Mouse (Mus musculus) heart, adult 2 months (tissue): ENCODE results near the gene Dennd2c. TPM values are rescaled to one million over a fixed set of nuclear protein-coding genes. Genes with fewer than 3 reads are reported as not detected.

Experiments used
- DNase-seq, 2 experiments: peaks; one replicate each; pipeline ENCODE4 v3.0.0; 2021
- H3K27ac ChIP-seq: fragments of 200-600 bp; 2 replicates; pipeline ENCODE4 v1.8.1; 2022
- H3K27me3 ChIP-seq: fragments of 200-500 bp; 2 replicates; pipeline ENCODE4 v1.6.1; 2012; ENCODE audit warnings: mild to moderate bottlenecking, low read length, inconsistent platforms, mixed read lengths; ENCODE audit not compliant: control insufficient read depth, insufficient read depth
- H3K36me3 ChIP-seq: fragments of 200-500 bp; 2 replicates; pipeline ENCODE4 v1.6.1; 2012; ENCODE audit warnings: low read length, inconsistent platforms; ENCODE audit not compliant: control insufficient read depth, insufficient read depth
- H3K4me1 ChIP-seq: fragments of 200-500 bp; 2 replicates; pipeline ENCODE4 v1.6.1; 2011; ENCODE audit warnings: low read length; ENCODE audit not compliant: control insufficient read depth, insufficient read depth
- H3K4me3 ChIP-seq: fragments of 200-600 bp; 2 replicates; pipeline ENCODE4 v1.8.1; 2022
- H3K79me2 ChIP-seq: fragments of 200-500 bp; replicated peaks from 2 replicates; pipeline ENCODE4 v1.6.1; 2012; ENCODE audit warnings: mild to moderate bottlenecking, inconsistent platforms, low read length, moderate library complexity, mixed read lengths; ENCODE audit not compliant: control insufficient read depth, insufficient read depth
- H3K9ac ChIP-seq: fragments of 200-500 bp; 2 replicates; pipeline ENCODE4 v1.6.1; 2012; ENCODE audit warnings: low read depth, mild to moderate bottlenecking, control low read depth, inconsistent platforms, low read length, mixed read lengths
- CTCF ChIP-seq: fragments of 200-600 bp; IDR thresholded peaks from 2 replicates; pipeline ENCODE4 v1.8.1; 2022; ENCODE audit warnings: antibody characterized with exemption, mild to moderate bottlenecking, moderate library complexity
- EP300 ChIP-seq: fragments of 200-500 bp; IDR thresholded peaks from 2 replicates; pipeline ENCODE4 v1.6.1; 2011; ENCODE audit warnings: low read depth, low read length, control low read depth; ENCODE audit not compliant: insufficient read depth
- POLR2A ChIP-seq: fragments of 200-500 bp; IDR thresholded peaks from 2 replicates; pipeline ENCODE4 v1.6.1; 2011; ENCODE audit warnings: mild to moderate bottlenecking, low read depth, low read length, control low read depth; ENCODE audit not compliant: insufficient read depth
- WGBS: fragments of 180-500 bp; shearing (Covaris S2); methylation state at CpG from one replicate; pipeline ENCODE4 v1.1.7; 2018; 5-methylcytosine and 5-hydroxymethylcytosine counted together
- intact Hi-C: fragments of 180-260 bp; cut with DNase I; formaldehyde crosslinking; loops from one replicate; pipeline ENCODE4 v1.15.1; 2025
- polyA plus RNA-seq: library from polyadenylated mRNA; depleted of rRNA; stranded (reverse); fragments of >200 nt; gene quantifications from 2 replicates; pipeline ENCODE4 v1.2.3, GENCODE M21; 2012
- total RNA-seq, 2 experiments: library from RNA; stranded (reverse); gene quantifications; 2 replicates each; pipeline ENCODE4 v1.2.3; 2021

Dennd2c gene
- total and polyA plus RNA-seq, 3 experiments = 0.61 to 1.8 (median 1.5) TPM

DNA sequence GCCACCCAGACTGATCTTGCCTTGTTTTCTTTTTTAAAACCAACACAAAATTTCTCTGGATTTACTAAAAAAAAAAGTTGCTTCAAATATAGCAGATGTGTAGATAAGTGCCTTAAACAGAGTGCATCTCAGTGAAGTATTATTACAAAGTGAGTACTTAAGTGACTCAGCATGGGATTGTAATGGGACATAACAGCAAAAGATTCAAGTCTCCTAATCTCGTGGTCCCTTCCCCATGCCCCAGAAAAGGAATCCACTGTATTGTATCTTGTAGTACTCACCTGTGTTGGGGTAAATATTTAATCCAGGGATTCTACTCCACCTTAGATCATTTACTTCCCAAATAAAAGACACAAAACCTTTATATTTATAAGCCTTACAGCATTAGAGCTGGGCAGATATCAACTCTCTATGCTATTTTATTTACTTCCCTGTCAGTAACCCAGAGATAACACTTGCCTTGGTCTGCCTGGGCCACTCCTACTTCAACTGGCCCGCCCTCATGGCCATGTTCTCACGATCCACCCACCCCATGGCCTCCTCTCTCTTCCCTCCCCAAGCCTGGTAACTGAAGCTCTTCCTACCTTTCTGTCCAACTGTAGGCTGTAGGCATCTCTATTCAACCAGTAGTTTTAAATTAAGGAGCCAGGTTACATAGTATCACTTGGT is 57.0 kb downstream of the Dennd2c start:
- 54% methylated on average over 3 of the region's 3 CpGs for WGBS
- no peak overlapping the region for H3K9ac ChIP-seq
- no peak overlapping the region for H3K4me3 ChIP-seq
- H3K27ac ChIP-seq = no peak overlapping the region
- DNase-seq = no peak
- intact Hi-C loops = no loop called here
- no peaks in the 10 kb centered on the region for H3K27me3 ChIP-seq
- no peaks in the 10 kb centered on the region for H3K79me2 ChIP-seq
- H3K36me3 ChIP-seq = no peaks in the 10 kb centered on the region
- no peaks in the 10 kb centered on the region for H3K4me1 ChIP-seq
- TF ChIP-seq CTCF = no peak
- TF ChIP-seq EP300 = no peak
- no peak for TF ChIP-seq POLR2A

DNA sequence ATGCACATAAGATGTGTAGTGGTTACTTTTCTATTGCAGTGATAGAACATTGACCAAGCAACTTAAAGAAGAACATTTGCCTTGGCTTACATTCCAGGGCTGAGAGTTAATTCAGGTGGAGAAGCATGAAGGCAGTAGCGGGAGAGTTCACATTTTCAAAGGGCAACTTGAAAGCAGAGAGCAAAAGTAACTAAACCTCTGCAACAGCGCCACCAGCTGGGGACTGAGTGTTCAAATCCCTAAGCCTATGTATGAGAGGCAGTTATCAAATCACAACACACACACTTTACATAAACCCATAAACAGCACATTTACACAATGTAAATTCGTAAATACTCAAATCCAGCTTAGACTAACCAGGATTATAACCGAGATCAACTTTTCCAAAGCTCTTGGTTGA is 67.4 kb downstream of the Dennd2c start:
- no peak overlapping the region for H3K27ac ChIP-seq
- H3K9ac ChIP-seq = no peak overlapping the region
- no peak overlapping the region for H3K4me3 ChIP-seq
- H3K4me1 ChIP-seq = peaks cover 4% of the 10 kb centered on the region
- 0 out of 2 replicates have a peak, but pooled peaks have one; percentile 19 for TF ChIP-seq EP300
- TF ChIP-seq POLR2A = no peak
- peak; percentile 89 for TF ChIP-seq CTCF
- intact Hi-C loops = loop anchor here (1.0 to 5.0 kb wide), 8 partner anchors 29 to 452 kb away; partner anchors contain the start of genes Csde1, Dennd2c, Nras and Trim33
- peaks cover 3% of the 10 kb centered on the region; the same call in 1 of the 2 replicates for H3K79me2 ChIP-seq
- WGBS = 13% methylated on average over 4 of the region's 4 CpGs
- H3K27me3 ChIP-seq = no peaks in the 10 kb centered on the region
- H3K36me3 ChIP-seq = peaks cover 5% of the 10 kb centered on the region
- peak; percentile 70 to 85 for DNase-seq

DNA sequence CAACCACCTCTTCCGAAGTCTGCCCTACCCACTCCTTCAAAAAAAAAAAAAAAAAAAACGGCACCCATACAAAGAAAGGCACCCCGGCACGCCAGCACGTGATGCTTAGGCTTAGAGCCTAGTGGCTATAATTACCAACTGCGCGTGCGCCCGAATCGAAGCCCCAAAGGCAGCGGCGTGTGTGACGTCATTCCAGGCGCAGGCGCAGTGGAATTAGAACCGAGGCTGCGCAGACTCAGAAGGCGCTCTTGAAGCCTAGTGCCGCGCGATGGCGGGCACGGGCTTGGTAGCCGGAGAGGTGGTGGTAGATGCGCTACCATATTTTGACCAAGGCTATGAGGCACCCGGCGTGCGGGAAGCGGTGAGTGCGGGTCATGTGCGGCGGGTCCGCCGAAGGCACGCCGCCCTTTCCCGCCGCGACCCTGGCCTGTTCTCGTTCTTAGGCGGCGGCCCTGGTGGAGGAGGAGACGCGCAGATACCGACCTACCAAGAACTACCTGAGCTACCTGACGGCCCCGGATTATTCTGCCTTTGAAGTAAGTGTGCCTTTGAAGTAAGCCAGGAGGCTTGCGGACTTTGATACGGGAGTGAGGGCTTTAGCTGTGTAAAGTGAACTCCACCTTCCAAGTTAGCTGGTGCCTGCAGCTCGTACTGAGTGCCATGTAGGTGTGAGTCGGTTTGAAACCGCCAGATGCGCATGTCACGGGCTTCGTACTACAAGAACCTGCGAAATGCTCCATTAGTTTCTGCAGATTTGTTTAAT is 69.3 kb downstream of the Dennd2c start, which contains the start of gene Bcas2:
Gene Bcas2 (plus strand): TSS at position 151 of the 763 bp plus-strand sequence.
- WGBS = under 1% methylated on average over 56 of the region's 56 CpGs
- Histone ChIP-seq H3K4me3 (peak within 1 kb of the TSS; percentile 89), H3K79me2 (peaks cover 3% of the 10 kb centered on the region; the same call in 1 of the 2 replicates), H3K27me3 (no peaks in the 10 kb centered on the region), H3K36me3 (peaks cover 10% of the 10 kb centered on the region), H3K27ac (peak within 1 kb of the TSS; percentile 86), H3K4me1 (peaks cover 4% of the 10 kb centered on the region), H3K9ac (peak within 1 kb of the TSS; percentile 98)
- TF ChIP-seq CTCF (peak; percentile 45), POLR2A (peak; percentile 95), EP300 (0 out of 2 replicates have a peak, but pooled peaks have one; percentile 19)
- peak; percentile 98 to 99 for DNase-seq
- intact Hi-C loops = loop anchor here (2.0 to 5.0 kb wide), 6 partner anchors 106 to 454 kb away; partner anchors contain the start of genes Csde1, Nras and Trim33

DNA sequence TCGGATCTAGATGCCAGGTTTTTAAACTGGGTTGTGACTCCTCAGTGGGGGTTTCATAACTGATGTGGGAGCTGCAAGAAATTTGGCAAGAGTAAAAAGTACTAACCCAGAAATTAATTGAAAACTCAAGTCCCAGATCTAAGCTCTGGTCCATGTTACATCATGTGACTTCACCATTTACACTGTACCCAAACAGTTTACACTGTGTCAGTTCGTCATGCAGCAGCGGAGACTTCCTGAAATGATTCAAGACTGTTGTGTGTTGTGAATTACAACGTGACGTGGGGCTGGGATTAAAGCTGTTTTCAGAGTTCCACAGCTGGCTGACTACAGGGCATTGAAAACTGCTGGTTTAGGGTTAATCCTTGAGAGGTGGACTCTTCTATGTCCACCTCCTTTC is 70.2 kb downstream of the Dennd2c start:
- DNase-seq = no peak
- TF ChIP-seq EP300 = no peak
- TF ChIP-seq CTCF = no peak
- no peak for TF ChIP-seq POLR2A
- Histone ChIP-seq H3K27me3 (no peaks in the 10 kb centered on the region), H3K4me3 (peak overlapping the region; percentile 89), H3K9ac (peak overlapping the region; percentile 54), H3K4me1 (peaks cover 4% of the 10 kb centered on the region), H3K36me3 (peaks cover 10% of the 10 kb centered on the region), H3K27ac (no peak overlapping the region), H3K79me2 (peaks cover 3% of the 10 kb centered on the region; the same call in 1 of the 2 replicates)
- 32% methylated on average over 5 of the region's 5 CpGs for WGBS
- intact Hi-C loops = loop anchor here (5.0 kb wide), 5 partner anchors 105 to 455 kb away; partner anchors contain the start of genes Csde1 and Trim33

DNA sequence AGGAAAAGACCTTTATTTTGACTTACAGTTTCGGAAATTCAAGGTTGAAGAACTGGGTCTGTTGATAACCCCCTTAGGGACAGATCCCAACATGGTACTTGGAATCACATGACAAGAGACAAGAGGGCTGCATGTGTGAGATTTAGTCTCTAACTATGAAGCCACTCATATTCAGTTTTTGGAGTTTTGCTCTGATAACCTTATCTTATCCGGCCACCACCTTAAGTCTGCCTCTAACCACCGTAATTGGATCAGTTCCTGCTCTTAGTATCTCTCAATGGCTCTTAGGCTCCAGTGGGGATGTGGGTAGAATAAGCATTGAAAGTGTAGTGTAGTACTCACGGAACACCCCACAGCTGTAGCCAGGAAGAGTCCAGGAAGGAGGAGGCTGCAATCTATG is 74.3 kb downstream of the Dennd2c start:
- TF ChIP-seq CTCF = no peak
- TF ChIP-seq EP300 = no peak
- no peak for TF ChIP-seq POLR2A
- 80% methylated on average over 4 of the region's 4 CpGs for WGBS
- Histone ChIP-seq H3K36me3 (peaks cover 12% of the 10 kb centered on the region), H3K9ac (no peak overlapping the region), H3K27me3 (no peaks in the 10 kb centered on the region), H3K79me2 (peaks cover 2% of the 10 kb centered on the region; the same call in 1 of the 2 replicates), H3K4me1 (peaks cover 4% of the 10 kb centered on the region), H3K4me3 (no peak overlapping the region), H3K27ac (no peak overlapping the region)
- intact Hi-C loops = no loop called here
- no peak for DNase-seq
